Mouse (Mus musculus) B cell, adult 62 days (primary cell): ENCODE results near the gene Nr1h2. TPM values are rescaled to one million over a fixed set of nuclear protein-coding genes. Genes with fewer than 3 reads are reported as not detected.

ENCODE experiments used
- total RNA-seq: library from RNA; stranded (reverse); gene quantifications from 4 replicates; pipeline ENCODE4 v1.2.4, GENCODE M21; 2023

Nr1h2 gene
- total RNA-seq, result 391 to 409 TPM (median 403 TPM) in 4 replicates

DNA sequence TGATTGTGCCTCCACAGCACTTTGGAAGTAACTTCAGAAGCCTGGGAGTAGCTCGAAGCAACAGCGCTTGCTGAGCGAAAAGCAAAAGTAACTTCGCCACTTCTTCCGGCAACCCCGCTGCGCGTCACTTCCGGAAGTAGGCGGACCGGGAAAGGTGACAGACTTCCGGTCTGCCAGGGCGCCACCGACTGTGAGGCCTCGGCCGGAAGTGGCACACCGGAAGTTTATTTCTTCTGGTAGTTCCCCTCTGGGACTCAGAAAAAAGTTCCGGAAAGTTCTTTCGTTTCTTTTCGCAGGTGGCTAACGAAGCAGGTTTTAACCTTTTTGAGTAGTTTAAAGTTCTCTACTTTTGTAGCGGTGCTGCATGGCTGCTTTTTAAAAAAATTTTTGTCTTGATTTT, at the start of gene Nr1h2:
Nr1h2 (minus strand) TSS at position 126 of the 400 bp plus-strand sequence.

DNA sequence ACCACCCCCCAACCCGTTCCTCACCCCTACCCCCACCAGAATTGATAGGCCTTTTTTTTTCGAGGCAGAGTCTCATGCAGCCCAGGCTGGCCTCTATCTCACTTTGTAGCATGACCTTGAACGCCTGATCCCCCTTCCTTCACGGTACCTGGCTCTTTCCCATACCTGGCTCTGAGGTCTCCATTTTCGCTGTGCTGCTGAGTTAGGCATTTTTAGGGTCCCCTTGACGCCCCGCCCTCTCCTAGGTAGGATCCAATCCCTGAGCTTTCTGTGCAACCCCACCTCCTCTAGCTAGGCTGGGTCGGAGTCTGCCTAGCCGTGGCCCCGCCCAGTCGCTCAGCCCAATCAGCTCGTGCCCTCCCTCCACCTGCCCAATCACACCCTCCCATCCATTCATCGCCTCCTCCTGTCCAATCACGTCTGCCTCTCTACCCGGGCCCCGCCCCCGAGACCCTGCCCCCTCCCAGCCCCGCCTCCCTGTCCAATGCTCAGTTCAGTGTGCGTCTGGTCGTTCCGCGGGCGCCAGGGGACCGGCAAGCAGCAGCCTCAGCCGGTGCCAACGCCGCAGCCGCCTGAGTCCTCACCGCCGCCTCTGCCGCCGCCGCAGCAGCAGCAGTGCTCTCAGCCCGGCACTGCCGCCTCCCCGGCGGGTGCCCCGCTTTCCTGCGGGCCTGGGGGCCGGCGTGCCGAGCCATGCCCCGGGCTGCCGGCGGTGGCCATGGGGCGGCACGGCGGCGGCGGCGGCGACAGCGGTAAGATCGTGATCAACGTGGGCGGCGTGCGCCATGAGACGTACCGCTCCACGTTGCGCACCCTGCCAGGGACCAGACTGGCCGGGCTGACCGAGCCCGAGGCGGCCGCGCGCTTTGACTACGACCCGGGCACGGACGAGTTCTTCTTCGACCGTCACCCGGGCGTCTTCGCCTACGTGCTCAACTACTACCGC, 36.9 kb upstream of the Nr1h2 start, which contains the start of gene Kcnc3:
Kcnc3 (plus strand) TSS at position 263 of the 946 bp plus-strand sequence.

DNA sequence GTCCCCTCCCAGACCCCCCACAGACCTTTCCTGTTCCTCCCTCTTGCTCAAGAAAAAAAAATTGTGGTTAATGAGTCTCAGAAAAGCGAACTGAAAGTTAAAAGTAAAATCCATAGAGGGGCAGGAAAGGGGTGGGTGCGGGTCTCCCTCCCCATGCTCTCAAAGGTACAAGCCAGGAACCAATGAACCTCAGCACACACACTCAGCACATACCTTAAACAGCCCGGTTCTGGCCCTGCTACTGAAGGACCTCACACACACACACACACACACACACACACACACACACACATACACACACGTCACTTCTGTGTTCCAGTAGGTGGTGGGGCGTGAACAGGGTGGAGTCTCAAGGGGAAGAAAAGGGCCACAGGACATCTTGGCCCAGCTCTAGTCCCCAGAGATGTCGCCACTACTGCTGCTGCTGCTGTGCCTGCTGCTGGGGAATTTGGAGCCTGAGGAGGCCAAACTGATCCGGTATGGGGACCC, 18.5 kb upstream of the Nr1h2 start, which contains the start of gene Napsa:
Napsa (plus strand) TSS at position 168 of the 489 bp plus-strand sequence.

DNA sequence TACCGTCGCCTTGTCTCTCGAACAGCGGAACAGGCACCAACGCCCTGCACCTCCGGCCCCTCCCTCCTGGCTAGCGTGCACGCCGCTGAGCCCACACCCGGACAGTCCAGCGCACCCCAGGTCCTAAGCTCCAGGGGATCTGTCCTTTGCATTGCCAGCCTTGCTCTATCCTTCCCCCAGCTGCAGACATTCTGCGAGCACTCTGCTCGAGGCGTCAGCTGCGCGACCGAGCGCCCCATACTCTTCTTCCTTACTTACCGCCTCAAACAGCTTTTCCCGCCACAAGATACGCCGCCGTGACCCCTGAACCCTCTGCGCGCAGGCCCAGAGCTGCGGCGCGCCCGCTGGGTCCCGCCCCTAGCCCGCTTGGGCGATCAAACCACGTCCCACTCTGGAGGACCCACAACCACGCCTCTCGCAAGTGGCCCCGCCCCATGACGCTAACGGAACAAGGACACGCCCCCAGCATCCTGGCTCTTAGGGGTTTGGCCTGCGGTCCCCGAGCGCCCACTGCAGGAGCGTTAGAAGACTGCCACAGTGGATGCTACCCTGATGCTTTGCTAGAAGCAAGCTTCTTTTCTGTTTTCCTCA, 5.2 kb downstream of the Nr1h2 start, which contains the start of gene Pold1:
Pold1 (minus strand) TSS at position 353 of the 591 bp plus-strand sequence.

DNA sequence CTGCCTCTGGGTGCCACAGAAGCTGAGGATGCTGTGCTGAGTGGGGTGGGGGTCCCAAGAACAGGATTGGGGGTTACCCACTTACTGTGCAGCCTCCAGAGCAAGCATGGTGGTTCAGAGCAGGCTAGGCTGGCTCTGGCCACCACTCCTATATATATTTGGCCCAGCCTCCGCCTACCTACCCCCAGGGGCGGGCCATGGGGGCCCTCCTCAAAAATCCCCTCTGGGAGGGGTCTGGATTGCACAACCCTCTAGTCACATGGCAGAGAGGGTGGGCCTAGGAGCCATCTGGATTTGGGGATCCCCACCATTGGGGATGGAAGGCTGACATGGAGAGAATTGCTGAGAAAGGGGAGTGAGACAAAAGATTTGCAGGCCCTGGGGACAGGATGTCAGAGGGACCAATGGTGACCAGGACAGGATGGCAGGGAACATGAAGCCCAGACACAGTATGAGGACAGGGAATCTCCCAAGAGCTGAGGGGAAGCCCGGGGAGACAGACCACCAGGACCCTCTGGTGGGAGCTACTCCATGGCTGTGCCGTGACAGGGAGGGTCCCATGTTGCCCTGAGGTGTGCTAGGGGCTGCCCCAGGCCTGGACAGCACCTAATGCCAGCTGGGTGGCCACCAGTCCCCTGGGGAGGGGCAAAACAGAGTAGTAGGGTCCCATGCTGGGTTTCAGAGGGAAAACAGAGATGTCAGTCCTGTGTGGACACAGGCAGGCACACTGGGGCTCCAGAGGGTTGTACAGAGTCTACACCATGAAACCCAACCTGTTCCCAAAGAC, 21.6 kb downstream of the Nr1h2 start, which contains the start of gene Spib:
Spib (minus strand) TSS at position 126 of the 787 bp plus-strand sequence.

DNA sequence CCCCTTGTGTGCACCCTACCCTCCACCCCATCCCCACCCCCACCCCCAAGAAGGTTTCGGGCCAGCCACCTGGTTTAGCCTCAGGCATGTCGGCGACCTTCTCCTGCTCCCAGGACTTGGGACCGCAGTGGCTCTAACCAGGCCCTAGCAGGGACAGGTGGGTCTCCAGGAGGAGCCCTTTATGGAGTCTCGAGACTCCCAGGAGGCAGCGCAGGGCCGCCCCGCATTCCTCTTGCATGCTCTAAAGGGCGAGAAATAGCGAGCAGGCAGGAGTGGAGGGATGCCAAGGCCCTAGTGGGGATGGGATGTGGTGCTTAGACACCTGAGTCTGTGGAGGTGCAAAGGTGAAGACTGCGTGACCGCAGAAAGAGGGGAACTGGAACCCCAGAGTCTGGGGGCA, 29.2 kb downstream of the Nr1h2 start, which contains the start of gene Mybpc2:
Mybpc2 (minus strand) TSS at position 155 of the 400 bp plus-strand sequence.

Other genes with a start within 250 kb of the Nr1h2 start
- 1.7 to 2.6 TPM (median 2.3 TPM) in 4 replicates for gene Clec11a, start 247.0 kb downstream of the Nr1h2 start, total RNA-seq
- 37.6 to 51.0 TPM (median 41.9 TPM) in 4 replicates for gene Shank1, start 243.7 kb downstream of the Nr1h2 start, total RNA-seq
- gene Syt3, start 169.8 kb downstream of the Nr1h2 start, total RNA-seq, result not detected in 4 replicates
- not detected in 4 replicates for gene 1700008O03Rik, start 168.1 kb downstream of the Nr1h2 start, total RNA-seq
- not detected in 4 replicates for gene Lrrc4b, start 124.9 kb downstream of the Nr1h2 start, total RNA-seq
- gene Aspdh, start 88.6 kb downstream of the Nr1h2 start, total RNA-seq, result not detected in 4 replicates
- 52.2 to 62.7 TPM (median 54.5 TPM) in 4 replicates for gene Josd2, start 86.0 kb downstream of the Nr1h2 start, total RNA-seq
- gene Emc10, start 57.4 kb downstream of the Nr1h2 start, total RNA-seq, result 68.3 to 80.4 TPM (median 71.3 TPM) in 4 replicates
- 10.1 to 16.1 TPM (median 11.9 TPM) in 4 replicates for gene Fam71e1, start 57.4 kb downstream of the Nr1h2 start, total RNA-seq
- gene Mybpc2, start 29.3 kb downstream of the Nr1h2 start, total RNA-seq, result 14.6 to 19.3 TPM (median 15.8 TPM) in 4 replicates
- 425 to 467 TPM (median 446 TPM) in 4 replicates for gene Spib, start 21.9 kb downstream of the Nr1h2 start, total RNA-seq
- 148 to 155 TPM (median 150 TPM) in 4 replicates for gene Pold1, start 5.1 kb downstream of the Nr1h2 start, total RNA-seq
- 536 to 582 TPM (median 560 TPM) in 4 replicates for gene Napsa, start 18.4 kb upstream of the Nr1h2 start, total RNA-seq
- 24.2 to 30.1 TPM (median 26.7 TPM) in 4 replicates for gene Kcnc3, start 36.7 kb upstream of the Nr1h2 start, total RNA-seq
- 0.27 TPM in 1 of 4 replicates, not detected in the others for gene Myh14, start 116.9 kb upstream of the Nr1h2 start, total RNA-seq
- gene Izumo2, start 154.8 kb upstream of the Nr1h2 start, total RNA-seq, result not detected in 4 replicates
- gene Vrk3, start 194.5 kb upstream of the Nr1h2 start, total RNA-seq, result 71.8 to 83.5 TPM (median 82.3 TPM) in 4 replicates
- gene Zfp473, start 197.1 kb upstream of the Nr1h2 start, total RNA-seq, result 2.4 to 3.5 TPM (median 2.5 TPM) in 4 replicates